Mouse (Mus musculus): ENCODE results near the gene Trim23. TPM values are rescaled to one million over a fixed set of nuclear protein-coding genes. Genes with fewer than 3 reads are reported as not detected.

Trim23 gene
- 10 to 100 TPM; 12.9 to 17.6 TPM for total RNA-seq (2023)

DNA sequence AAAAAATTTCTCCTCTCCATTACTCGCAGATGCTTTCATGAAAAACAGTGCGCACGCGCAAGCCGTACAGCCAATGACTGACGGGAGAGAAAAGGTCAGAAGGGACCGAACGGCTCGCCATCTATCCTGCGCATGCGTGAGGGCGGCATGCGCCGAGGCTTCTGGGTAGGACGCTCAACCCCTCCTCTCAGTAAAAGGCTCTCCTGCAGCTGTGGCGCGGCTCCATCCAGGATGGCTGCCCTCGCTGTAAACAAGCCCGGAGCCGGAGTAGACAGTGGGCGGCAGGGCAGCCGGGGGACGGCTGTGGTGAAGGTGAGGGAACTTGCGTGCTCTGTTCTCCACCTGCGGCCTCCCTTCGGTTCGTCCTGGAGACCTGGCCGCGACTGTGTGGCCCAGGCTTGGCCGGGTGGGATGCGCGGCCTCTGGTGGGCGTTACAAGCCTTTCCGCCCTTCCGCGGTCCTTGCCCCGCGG, at the start of gene Trim23:
Gene Trim23, plus strand, starts transcription at position 148 of the 472 bp plus-strand sequence.

DNA sequence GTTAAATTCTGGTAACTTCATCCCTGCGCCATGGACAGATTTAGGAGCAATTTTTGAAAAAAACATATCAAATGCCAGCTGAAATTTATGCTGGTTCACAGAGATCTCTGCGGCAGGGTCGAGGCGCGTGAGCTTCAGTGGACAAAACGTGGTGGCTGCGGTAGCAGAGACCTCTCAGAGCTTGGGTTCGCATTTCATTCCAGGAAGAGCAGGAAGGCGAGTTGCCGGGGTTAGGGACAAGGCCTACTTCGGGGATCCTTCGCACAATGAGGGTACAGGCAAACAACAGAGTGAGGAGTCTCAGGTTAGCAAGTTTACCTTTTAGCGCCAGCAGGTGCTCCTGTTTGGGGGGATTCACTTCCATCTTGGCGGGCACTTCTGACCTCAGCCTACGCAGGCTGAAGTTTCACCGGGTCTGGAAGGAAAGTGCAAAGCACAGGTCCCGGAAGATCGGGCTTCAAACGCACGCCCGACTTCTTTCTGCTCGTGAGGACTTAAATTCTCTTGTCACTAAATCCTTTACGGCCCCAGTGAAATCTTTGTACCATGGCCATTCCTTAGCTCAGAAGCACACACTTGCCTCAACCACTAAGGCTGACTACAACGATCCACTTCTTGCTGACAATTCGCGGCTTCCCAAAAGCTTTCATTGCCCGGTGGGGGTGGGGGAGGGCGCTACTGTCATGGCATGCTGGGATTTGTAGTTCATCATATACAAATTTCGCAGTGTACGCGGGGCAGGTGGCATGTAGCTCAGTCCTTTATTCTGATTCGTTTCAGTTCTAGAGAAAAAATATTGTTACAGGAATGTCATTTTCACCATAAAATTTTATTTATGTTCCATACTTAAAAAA, 574 bp upstream of the Trim23 start, which contains the start of gene Trappc13:
Gene Trappc13, minus strand, starts transcription at position 674 of the 854 bp plus-strand sequence.

DNA sequence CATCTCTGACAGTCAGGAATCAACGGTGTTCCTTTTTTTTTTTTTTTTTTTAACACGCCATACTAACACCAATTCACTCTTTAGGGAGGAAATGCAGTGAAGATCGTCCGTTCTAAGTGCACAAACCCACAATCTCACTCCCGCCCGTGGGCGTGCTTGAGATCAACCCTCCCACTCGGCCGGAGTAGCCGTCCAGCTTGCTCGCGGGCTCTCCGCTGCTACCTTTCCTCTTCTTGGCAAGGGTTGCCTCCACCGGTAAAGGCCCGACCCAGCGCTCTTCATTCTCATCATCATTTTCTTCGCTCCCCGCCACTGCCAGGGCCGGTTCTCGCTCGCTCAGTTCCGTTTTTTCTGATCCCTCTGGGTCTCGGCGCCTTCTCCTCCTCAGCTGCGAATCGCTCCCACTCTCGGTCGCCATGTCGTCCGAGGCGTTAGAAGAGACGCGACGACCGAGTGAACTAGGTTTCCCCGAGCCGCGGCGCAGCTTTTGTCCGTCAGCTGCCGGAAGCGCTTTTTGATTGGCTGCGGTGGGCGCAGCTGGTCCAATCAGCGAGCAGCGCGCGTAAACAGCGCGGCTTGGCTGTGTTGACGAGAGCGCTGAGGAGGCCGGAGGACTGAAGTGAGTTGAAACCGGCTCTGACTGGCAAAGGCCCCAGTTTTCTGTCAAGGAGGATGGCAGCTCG, 49.9 kb downstream of the Trim23 start, which contains the start of the genes Cenpk and Ppwd1:
Gene Cenpk, plus strand, starts transcription at position 228 of the 683 bp plus-strand sequence.
Gene Ppwd1, minus strand, starts transcription at position 460 of the 683 bp plus-strand sequence.

Other genes with a start within 250 kb of the Trim23 start
- gene Nln, start 69.2 kb upstream of the Trim23 start, total RNA-seq (2023), result 10 to 100 TPM; 16.5 to 20.6 TPM
- gene Sgtb, start 69.1 kb upstream of the Trim23 start, total RNA-seq (2023), result not detected
- 10 to 100 TPM; 30.0 to 34.9 TPM for gene Trappc13, start 328 bp upstream of the Trim23 start, total RNA-seq (2023)
- gene Cenpk, start 49.8 kb downstream of the Trim23 start, total RNA-seq (2023), result 1 to 10 TPM; 8.7 to 10.0 TPM
- gene Ppwd1, start 50.0 kb downstream of the Trim23 start, total RNA-seq (2023), result 10 to 100 TPM; 41.3 to 41.8 TPM
- gene Adamts6, start 109.0 kb downstream of the Trim23 start, total RNA-seq (2023), result 10 to 100 TPM; 20.6 to 22.8 TPM

Data from B cell, adult 67 days (primary cell).